Mouse (Mus musculus): ENCODE measurements at regions not wholly inside any gene's neighbourhood (a gene's known extent, or its start where the extent isn't known, plus 50 kb on each side); places are given as distances from the start of the nearest gene placed in this dataset.

GRCm38 (mm10) chr14:114374847-114375246 is 717.2 kb upstream of the Gpc5 start:
- in situ Hi-C loops (cut with MboI, MseI), result no loop called here

GRCm38 (mm10) chr14:114398861-114399557 is 693.0 kb upstream of the Gpc5 start:
- in situ Hi-C loops (cut with MboI, MseI), result loop anchor here in 1 of 2 experiments (10.0 kb wide), 1 partner anchor 794 kb away; no protein-coding TSS in a partner anchor

- in situ Hi-C loops (cut with MboI, MseI), result no loop called here
Observed at GRCm38 (mm10) chr14:114418851-114419250, 673.2 kb upstream of the Gpc5 start.

- in situ Hi-C loops (cut with MboI, MseI), result no loop called here
Observed at GRCm38 (mm10) chr14:114425475-114425874, 666.5 kb upstream of the Gpc5 start.
